Mouse (Mus musculus) embryonic facial prominence, embryonic 11.5 days (tissue): ENCODE data around the gene Cdc42se1. TPM values are rescaled to one million over a fixed set of nuclear protein-coding genes. Genes with fewer than 3 reads are reported as not detected.

Experiments
- ATAC-seq: fragments of 200-750 bp; cut with Nextera tagmentation; replicated peaks from 2 replicates; pipeline ENCODE4 v1.8.0; 2017; ENCODE audit warnings: low read depth; ENCODE audit not compliant: insufficient number of reproducible peaks, low FRiP score, low TSS enrichment
- DNase-seq: peaks from one replicate; pipeline ENCODE4 v3.0.0-alpha.2; 2015; ENCODE audit warnings: low spot score
- H3K27ac ChIP-seq: fragments of 300-500 bp; sonication (generic); replicated peaks from 2 replicates; pipeline ENCODE4 v1.5.1; 2014; ENCODE audit warnings: mild to moderate bottlenecking, low read depth, low read length, control low read depth
- H3K27me3 ChIP-seq: fragments of 300-500 bp; sonication (generic); 2 replicates; pipeline ENCODE4 v1.6.1; 2014; ENCODE audit warnings: mild to moderate bottlenecking, low read length, moderate library complexity, mixed read lengths; ENCODE audit not compliant: control insufficient read depth, insufficient read depth
- H3K36me3 ChIP-seq: fragments of 300-500 bp; sonication (generic); replicated peaks from 2 replicates; pipeline ENCODE4 v1.6.1; 2014; ENCODE audit warnings: low read depth, mild to moderate bottlenecking, low read length, moderate library complexity, mixed read lengths; ENCODE audit not compliant: control insufficient read depth, insufficient read depth
- H3K4me1 ChIP-seq: fragments of 300-500 bp; sonication (generic); 2 replicates; pipeline ENCODE4 v1.6.1; 2014; ENCODE audit warnings: low read length, mixed read lengths; ENCODE audit not compliant: control insufficient read depth, insufficient read depth
- H3K4me2 ChIP-seq: fragments of 300-500 bp; sonication (generic); 2 replicates; pipeline ENCODE4 v1.6.1; 2014; ENCODE audit warnings: low read depth, mild to moderate bottlenecking, control low read depth, low read length, moderate library complexity
- H3K4me3 ChIP-seq: fragments of 300-500 bp; sonication (generic); 2 replicates; pipeline ENCODE4 v1.5.1; 2014; ENCODE audit warnings: low read depth, low read length, control low read depth
- H3K9ac ChIP-seq: fragments of 300-500 bp; sonication (generic); replicated peaks from 2 replicates; pipeline ENCODE4 v1.6.1; 2014; ENCODE audit warnings: mild to moderate bottlenecking, control low read depth, low read length
- H3K9me3 ChIP-seq: fragments of 300-500 bp; sonication (generic); replicated peaks from 2 replicates; pipeline ENCODE4 v1.6.1; 2016; ENCODE audit warnings: mild to moderate bottlenecking, low read length, inconsistent platforms, mixed read lengths; ENCODE audit not compliant: control insufficient read depth
- WGBS: fragments of 180-500 bp; shearing (Covaris S2); extraction: QIAGEN DNeasy Blood & Tissue Kit; methylation state at CpG from one replicate; pipeline ENCODE4 v1.1.7; 2014; 5-methylcytosine and 5-hydroxymethylcytosine counted together
- polyA plus RNA-seq: library from polyadenylated mRNA; unstranded; fragments of >200 nt; fragmentation: Nextera tagmentation; extraction: Ambion mirVana; gene quantifications from 2 replicates; pipeline ENCODE4 v1.2.1, GENCODE M21; 2014

The Cdc42se1 gene
- polyA plus RNA-seq, 1 experiment from 2014 or later, result 105 TPM

DNA sequence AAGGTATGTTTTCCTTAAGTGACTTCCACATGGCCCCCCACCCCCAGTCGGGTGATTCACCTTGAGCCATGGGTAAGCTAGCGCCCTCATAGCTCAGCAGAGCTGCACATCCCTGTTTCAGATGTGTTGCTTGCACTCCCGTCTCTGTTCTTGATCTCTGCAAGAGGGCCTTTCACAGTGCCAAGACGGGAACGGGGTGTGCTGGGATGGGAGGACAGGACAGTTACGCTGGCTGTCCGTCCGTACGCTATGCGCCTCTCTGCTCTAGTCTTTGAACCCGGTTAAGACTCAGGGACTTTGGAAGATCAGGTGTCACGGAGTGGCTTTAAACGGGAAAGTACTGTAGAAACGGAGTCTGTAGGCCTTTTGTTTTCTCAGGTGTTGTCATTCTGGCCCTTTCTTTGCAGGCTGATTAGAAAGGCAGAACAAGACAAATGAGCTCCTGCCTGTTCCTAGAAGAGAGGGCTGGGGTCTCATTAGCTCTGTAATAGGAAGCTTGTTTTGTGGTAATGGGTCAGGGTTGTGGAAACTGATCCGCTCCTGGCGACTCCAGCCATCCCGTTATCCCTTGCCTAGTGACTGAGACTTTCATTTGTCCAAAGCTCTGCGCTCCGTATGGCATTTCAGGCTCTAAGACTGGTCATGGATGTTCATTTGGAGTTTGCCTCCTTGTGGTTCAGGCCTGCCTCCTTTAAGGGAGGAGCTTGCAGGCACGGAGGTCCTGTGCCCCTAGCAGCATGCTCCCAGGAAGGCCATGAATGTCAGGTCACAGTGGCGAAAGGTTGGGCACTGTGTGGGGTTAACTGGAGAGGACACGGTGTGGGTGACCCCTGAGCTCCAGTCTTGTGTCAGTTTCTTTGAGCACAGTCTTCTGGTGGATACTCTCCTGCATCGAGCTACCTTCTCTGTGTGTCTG lies 7.1 kb downstream of the Cdc42se1 start:
- Histone ChIP-seq H3K4me3 (no peak overlapping the region), H3K4me1 (peaks cover 4% of the 10 kb centered on the region), H3K4me2 (no peak overlapping the region), H3K9me3 (no peaks in the 10 kb centered on the region), H3K27me3 (no peaks in the 10 kb centered on the region), H3K27ac (no peak overlapping the region), H3K36me3 (peaks cover 4% of the 10 kb centered on the region; the same call in 1 of the 2 replicates), H3K9ac (no peak overlapping the region)
- DNase-seq (no peak), ATAC-seq (no peak)
- 54% methylated on average over 23 of the region's 23 CpGs for WGBS

- Histone ChIP-seq H3K36me3 (peaks cover 4% of the 10 kb centered on the region; the same call in 1 of the 2 replicates), H3K4me3 (no peak overlapping the region), H3K27me3 (no peaks in the 10 kb centered on the region), H3K9me3 (no peaks in the 10 kb centered on the region), H3K27ac (no peak overlapping the region), H3K4me2 (no peak overlapping the region), H3K9ac (no peak overlapping the region), H3K4me1 (no peaks in the 10 kb centered on the region; the same call in 1 of the 2 replicates)
- no peak for DNase-seq
- 90% methylated on average over 8 of the region's 8 CpGs for WGBS
- no peak for ATAC-seq
Observed at GRCm38 (mm10) chr3:95237541-95238099, 9.1 kb downstream of the Cdc42se1 start.

DNA sequence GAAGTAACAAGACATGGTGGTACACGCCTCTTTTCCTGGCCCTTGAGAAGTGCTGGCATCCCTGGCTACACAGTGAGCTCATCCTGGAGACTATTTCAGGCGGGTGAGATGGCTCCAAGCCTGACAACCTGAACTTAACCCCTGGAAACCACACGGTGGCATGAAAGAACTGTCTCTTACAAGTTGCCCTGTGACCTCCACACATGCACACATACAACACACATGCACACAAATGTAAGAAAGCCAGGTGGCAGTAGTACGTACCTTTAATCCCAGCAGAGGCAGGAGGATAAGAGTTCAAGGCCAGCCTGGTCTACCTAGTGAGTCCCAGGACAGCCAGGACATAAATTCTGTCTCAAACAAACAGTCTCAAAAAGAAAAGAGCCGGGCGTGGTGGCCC lies 10.5 kb downstream of the Cdc42se1 start:
- DNase-seq (no peak), ATAC-seq (no peak)
- H3K4me1 ChIP-seq, result no peaks in the 10 kb centered on the region; the same call in 1 of the 2 replicates
- no peaks in the 10 kb centered on the region for H3K27me3 ChIP-seq
- no peak overlapping the region for H3K4me2 ChIP-seq
- 86% methylated on average over 6 of the region's 6 CpGs for WGBS
- no peaks in the 10 kb centered on the region; the same call in 1 of the 2 replicates for H3K36me3 ChIP-seq
- H3K4me3 ChIP-seq, result no peak overlapping the region
- no peak overlapping the region for H3K27ac ChIP-seq
- no peaks in the 10 kb centered on the region for H3K9me3 ChIP-seq
- no peak overlapping the region for H3K9ac ChIP-seq

GRCm38 (mm10) chr3:95239971-95240370 lies 11.4 kb downstream of the Cdc42se1 start:
- H3K36me3 ChIP-seq, result no peaks in the 10 kb centered on the region; the same call in 1 of the 2 replicates
- ATAC-seq (no peak), DNase-seq (no peak)
- H3K4me1 ChIP-seq, result no peaks in the 10 kb centered on the region; the same call in 1 of the 2 replicates
- WGBS, result 90% methylated on average over 12 of the region's 12 CpGs
- H3K9ac ChIP-seq, result no peak overlapping the region
- no peak overlapping the region for H3K27ac ChIP-seq
- no peaks in the 10 kb centered on the region for H3K9me3 ChIP-seq
- no peak overlapping the region for H3K4me3 ChIP-seq
- H3K4me2 ChIP-seq, result no peak overlapping the region
- no peaks in the 10 kb centered on the region for H3K27me3 ChIP-seq

GRCm38 (mm10) chr3:95240900-95241299 lies 12.4 kb downstream of the Cdc42se1 start:
- Histone ChIP-seq H3K4me3 (no peak overlapping the region), H3K9me3 (no peaks in the 10 kb centered on the region), H3K4me2 (peak overlapping the region; percentile 13; the same call in 1 of the 2 replicates), H3K9ac (peak overlapping the region; percentile 37), H3K27ac (no peak overlapping the region), H3K36me3 (no peaks in the 10 kb centered on the region; the same call in 1 of the 2 replicates), H3K27me3 (no peaks in the 10 kb centered on the region), H3K4me1 (no peaks in the 10 kb centered on the region; the same call in 1 of the 2 replicates)
- 0 out of 2 replicates have a peak, but pooled peaks have one; percentile 32 for ATAC-seq
- 34% methylated on average over 17 of the region's 17 CpGs for WGBS
- no peak for DNase-seq

GRCm38 (mm10) chr3:95241498-95241897 lies 13.0 kb downstream of the Cdc42se1 start, which contains the start of gene Gm128:
Gene Gm128 (minus strand): TSS chr3:95241598.
- Histone ChIP-seq H3K27ac (no peak within 1 kb of the TSS), H3K4me3 (no peak within 1 kb of the TSS), H3K4me2 (peak within 1 kb of the TSS; percentile 13; the same call in 1 of the 2 replicates), H3K4me1 (no peaks in the 10 kb centered on the region; the same call in 1 of the 2 replicates), H3K9me3 (no peaks in the 10 kb centered on the region), H3K9ac (peak within 1 kb of the TSS; percentile 37), H3K27me3 (no peaks in the 10 kb centered on the region), H3K36me3 (no peaks in the 10 kb centered on the region; the same call in 1 of the 2 replicates)
- 72% methylated on average over 7 of the region's 7 CpGs for WGBS
- ATAC-seq, result no peak
- no peak for DNase-seq

- H3K4me1 ChIP-seq, result no peaks in the 10 kb centered on the region; the same call in 1 of the 2 replicates
- ATAC-seq, result no peak
- no peak overlapping the region for H3K27ac ChIP-seq
- no peak overlapping the region for H3K9ac ChIP-seq
- H3K4me3 ChIP-seq, result no peak overlapping the region
- no peaks in the 10 kb centered on the region for H3K9me3 ChIP-seq
- H3K4me2 ChIP-seq, result no peak overlapping the region
- H3K27me3 ChIP-seq, result no peaks in the 10 kb centered on the region
- H3K36me3 ChIP-seq, result no peaks in the 10 kb centered on the region
- 86% methylated on average over 2 of the region's 2 CpGs for WGBS
- DNase-seq, result no peak
Observed at GRCm38 (mm10) chr3:95243086-95243485, 14.6 kb downstream of the Cdc42se1 start.
